Mouse (Mus musculus) ES-E14 (cell line): Measurements from ENCODE around the gene Dhx9. TPM values are rescaled to one million over a fixed set of nuclear protein-coding genes. Genes with fewer than 3 reads are reported as not detected.

Source experiments
- DNase-seq: peaks from one replicate; pipeline ENCODE4 v3.0.0-alpha.2; 2013; ENCODE audit warnings: low read depth, low spot score
- H3K27ac ChIP-seq: 2 replicates; pipeline ENCODE4 v1.5.1; 2012; ENCODE audit warnings: low read depth, mild to moderate bottlenecking, low read length, moderate library complexity, mixed read lengths; ENCODE audit not compliant: poor library complexity, insufficient read depth, severe bottlenecking
- H3K36me3 ChIP-seq: 2 replicates; pipeline ENCODE4 v1.6.1; 2012; ENCODE audit warnings: mild to moderate bottlenecking, low read length, moderate library complexity, mixed read lengths; ENCODE audit not compliant: control insufficient read depth, poor library complexity, insufficient read depth, severe bottlenecking
- H3K4me1 ChIP-seq, 2 experiments: fragments of 150-350 bp in 1 of 2; sonication (generic) in 1 of 2; 2 replicates each; pipeline ENCODE4 v1.6.1; 2012; ENCODE audit warnings: low read length in 2 of 2, mild to moderate bottlenecking in 1 of 2, mixed read lengths in 1 of 2; ENCODE audit not compliant: control insufficient read depth in 2 of 2, insufficient read depth in 2 of 2, poor library complexity in 1 of 2
- H3K4me3 ChIP-seq, 2 experiments: fragments of 150-350 bp in 1 of 2; sonication (generic) in 1 of 2; 2 replicates each; pipeline ENCODE4 v1.5.1; 2012; ENCODE audit warnings: low read length in 2 of 2, low read depth in 1 of 2, mild to moderate bottlenecking in 1 of 2, mixed read lengths in 1 of 2; ENCODE audit not compliant: insufficient read depth in 1 of 2, poor library complexity in 1 of 2, severe bottlenecking in 1 of 2
- H3K9ac ChIP-seq: 2 replicates; pipeline ENCODE4 v1.6.1; 2012; ENCODE audit warnings: low read depth, mild to moderate bottlenecking, low read length, mixed read lengths; ENCODE audit not compliant: poor library complexity, insufficient read depth, severe bottlenecking
- H3K9me3 ChIP-seq: fragments of 150-350 bp; sonication (generic); 2 replicates; pipeline ENCODE4 v1.6.1; 2012; ENCODE audit warnings: low read depth, mild to moderate bottlenecking, low read length; ENCODE audit not compliant: control insufficient read depth, insufficient read depth
- CHD2 ChIP-seq: IDR thresholded peaks from 2 replicates; pipeline ENCODE4 v1.6.1; 2014; ENCODE audit warnings: mild to moderate bottlenecking, low read depth, low read length, inconsistent platforms
- HCFC1 ChIP-seq: IDR thresholded peaks from 2 replicates; pipeline ENCODE4 v1.6.1; 2012; ENCODE audit warnings: low read length, inconsistent platforms, borderline replicate concordance; ENCODE audit not compliant: insufficient read depth
- MAFK ChIP-seq: IDR thresholded peaks from 2 replicates; pipeline ENCODE4 v1.6.1; 2014; ENCODE audit warnings: mild to moderate bottlenecking, low read depth, low read length, inconsistent platforms; ENCODE audit not compliant: insufficient read depth
- ZC3H11A ChIP-seq: IDR thresholded peaks from 2 replicates; pipeline ENCODE4 v1.6.1; 2012; ENCODE audit warnings: low read depth, mild to moderate bottlenecking, inconsistent platforms, low read length, borderline replicate concordance
- ZNF384 ChIP-seq: IDR thresholded peaks from 2 replicates; pipeline ENCODE4 v1.6.1; 2012; ENCODE audit warnings: low read depth, low read length, inconsistent platforms
- in situ Hi-C, 2 experiments: fragments of 600-800 bp; cut with MboI; formaldehyde crosslinking; loops; one replicate each; pipeline ENCODE4 v1.15.1; 2025; ENCODE audit warnings: low sequenced_read_pairs in 2 of 2, inconsistent platforms in 1 of 2; ENCODE audit not compliant: unreplicated experiment in 2 of 2
- total RNA-seq: library from RNA; depleted of rRNA; stranded (reverse); fragments of 300-350 nt; gene quantifications from 2 replicates; pipeline ENCODE4 v1.2.3, GENCODE M21; 2012

The Dhx9 gene
- total RNA-seq, 1 experiment: 160 TPM

GRCm38 (mm10) chr1:153443632-153444031 is 43.8 kb downstream of the Dhx9 start:
- no peak for DNase-seq
- Histone ChIP-seq H3K36me3 (no peaks in the 10 kb centered on the region), H3K27ac (no peak overlapping the region), H3K9ac (no peak overlapping the region), H3K4me3 (no peak overlapping the region), H3K9me3 (no peaks in the 10 kb centered on the region), H3K4me1 (no peaks in the 10 kb centered on the region)
- TF ChIP-seq ZNF384 (no peak), ZC3H11A (no peak), CHD2 (no peak), MAFK (no peak), HCFC1 (no peak)
- in situ Hi-C loops: no loop called here

- H3K9me3 ChIP-seq: no peaks in the 10 kb centered on the region
- TF ChIP-seq MAFK (no peak), CHD2 (no peak)
- in situ Hi-C loops: no loop called here
- H3K4me3 ChIP-seq: no peak overlapping the region
- no peak overlapping the region for H3K9ac ChIP-seq
- no peaks in the 10 kb centered on the region for H3K4me1 ChIP-seq
- no peaks in the 10 kb centered on the region for H3K36me3 ChIP-seq
- no peak for DNase-seq
- H3K27ac ChIP-seq: no peak overlapping the region
These were observed 44.4 kb downstream of the Dhx9 start for GRCm38 (mm10) chr1:153443019-153443418.

- H3K4me3 ChIP-seq: no peak overlapping the region
These were observed 45.8 kb downstream of the Dhx9 start for GRCm38 (mm10) chr1:153441656-153442055.

GRCm38 (mm10) chr1:153440752-153441151 is 46.7 kb downstream of the Dhx9 start:
- Histone ChIP-seq H3K9ac (no peak overlapping the region), H3K9me3 (no peaks in the 10 kb centered on the region), H3K4me1 (0 out of 4 replicates have a peak, but pooled peaks cover 0 to 1% of the 10 kb centered on the region in 2 experiments), H3K36me3 (no peaks in the 10 kb centered on the region), H3K27ac (no peak overlapping the region), H3K4me3 (no peak overlapping the region)
- no peak for DNase-seq
- TF ChIP-seq CHD2 (no peak), ZC3H11A (no peak), MAFK (no peak), HCFC1 (no peak), ZNF384 (no peak)
- in situ Hi-C loops: no loop called here

More at GRCm38 (mm10) chr1:153441656-153442055, 45.8 kb downstream of the Dhx9 start:
- in situ Hi-C loops: no loop called here
- H3K36me3 ChIP-seq: no peaks in the 10 kb centered on the region
- DNase-seq: no peak
- no peak overlapping the region for H3K9ac ChIP-seq
- no peak for TF ChIP-seq ZNF384
- no peak for TF ChIP-seq HCFC1
- no peak overlapping the region for H3K27ac ChIP-seq
- no peaks in the 10 kb centered on the region for H3K4me1 ChIP-seq
- H3K9me3 ChIP-seq: no peaks in the 10 kb centered on the region

- no peaks in the 10 kb centered on the region for H3K36me3 ChIP-seq
- 0 out of 4 replicates have a peak, but pooled peaks cover 0 to 2% of the 10 kb centered on the region in 2 experiments for H3K4me1 ChIP-seq
- no peak overlapping the region for H3K4me3 ChIP-seq
- H3K9me3 ChIP-seq: no peaks in the 10 kb centered on the region
- TF ChIP-seq MAFK (no peak), HCFC1 (no peak), ZNF384 (no peak), ZC3H11A (no peak), CHD2 (no peak)
- DNase-seq: no peak
- H3K27ac ChIP-seq: no peak overlapping the region
- in situ Hi-C loops: no loop called here
- no peak overlapping the region for H3K9ac ChIP-seq
These were observed 49.9 kb downstream of the Dhx9 start for GRCm38 (mm10) chr1:153437536-153437935.
